Mouse (Mus musculus): ENCODE measurements at regions not wholly inside any gene's neighbourhood (a gene's known extent, or its start where the extent isn't known, plus 50 kb on each side); places are given as distances from the start of the nearest gene placed in this dataset.

- no peaks in the 10 kb centered on the region for H3K9me3 ChIP-seq (replicated peaks)
- 71% methylated on average over 4 of the region's 4 CpGs for WGBS
- no peak overlapping the region for H3K4me2 ChIP-seq
- no peak overlapping the region for H3K4me3 ChIP-seq
- no peaks in the 10 kb centered on the region for H3K27me3 ChIP-seq
- H3K9ac ChIP-seq: no peak overlapping the region
- H3K36me3 ChIP-seq: no peaks in the 10 kb centered on the region
- ATAC-seq (replicated peaks; ENCODE audit: insufficient number of reproducible peaks, insufficient read depth, low FRiP score, low read depth): no peak
- no peak overlapping the region for H3K27ac ChIP-seq
- no peaks in the 10 kb centered on the region; the same call in 1 of the 2 replicates for H3K4me1 ChIP-seq (replicated peaks)
These were observed 64.2 kb upstream of the Gm3045 start for GRCm38 (mm10) chr13:56362238-56362637.

- WGBS: 38% methylated on average over 13 of the region's 13 CpGs
- Histone ChIP-seq H3K27ac (no peak overlapping the region), H3K9me3 (replicated peaks) (no peaks in the 10 kb centered on the region), H3K27me3 (no peaks in the 10 kb centered on the region), H3K4me3 (no peak overlapping the region), H3K4me2 (no peak overlapping the region), H3K4me1 (replicated peaks) (no peaks in the 10 kb centered on the region; the same call in 1 of the 2 replicates), H3K9ac (no peak overlapping the region), H3K36me3 (no peaks in the 10 kb centered on the region)
- ATAC-seq (replicated peaks; ENCODE audit: insufficient number of reproducible peaks, insufficient read depth, low FRiP score, low read depth): no peak
These were observed 63.7 kb upstream of the Gm3045 start for GRCm38 (mm10) chr13:56362646-56363045.

GRCm38 (mm10) chr13:56369600-56369999 lies 56.8 kb upstream of the Gm3045 start:
- Histone ChIP-seq H3K27me3 (0 out of 2 replicates have a peak, but pooled peaks cover 6% of the 10 kb centered on the region), H3K4me3 (no peak overlapping the region), H3K9me3 (replicated peaks) (no peaks in the 10 kb centered on the region), H3K9ac (no peak overlapping the region), H3K4me1 (replicated peaks) (peaks cover 6% of the 10 kb centered on the region), H3K4me2 (no peak overlapping the region), H3K27ac (no peak overlapping the region), H3K36me3 (no peaks in the 10 kb centered on the region)
- no peak for ATAC-seq (replicated peaks; ENCODE audit: insufficient number of reproducible peaks, insufficient read depth, low FRiP score, low read depth)
- 71% methylated on average over 2 of the region's 2 CpGs for WGBS

- Histone ChIP-seq H3K9me3 (replicated peaks) (no peaks in the 10 kb centered on the region), H3K27me3 (0 out of 2 replicates have a peak, but pooled peaks cover 6% of the 10 kb centered on the region), H3K4me3 (no peak overlapping the region), H3K4me2 (no peak overlapping the region), H3K4me1 (replicated peaks) (peaks cover 6% of the 10 kb centered on the region), H3K36me3 (no peaks in the 10 kb centered on the region), H3K27ac (no peak overlapping the region), H3K9ac (no peak overlapping the region)
- ATAC-seq (replicated peaks; ENCODE audit: insufficient number of reproducible peaks, insufficient read depth, low FRiP score, low read depth): no peak
- 31% methylated on average over 5 of the region's 5 CpGs for WGBS
These were observed 55.0 kb upstream of the Gm3045 start for GRCm38 (mm10) chr13:56371374-56371773.

GRCm38 (mm10) chr13:56372003-56372725 lies 54.2 kb upstream of the Gm3045 start:
- ATAC-seq (replicated peaks; ENCODE audit: insufficient number of reproducible peaks, insufficient read depth, low FRiP score, low read depth): no peak
- no peak overlapping the region for H3K4me2 ChIP-seq
- H3K27ac ChIP-seq: no peak overlapping the region
- no peak overlapping the region for H3K9ac ChIP-seq
- 0 out of 2 replicates have a peak, but pooled peaks cover 6% of the 10 kb centered on the region for H3K27me3 ChIP-seq
- WGBS: 59% methylated on average over 20 of the region's 20 CpGs
- H3K4me1 ChIP-seq (replicated peaks): peaks cover 6% of the 10 kb centered on the region
- H3K9me3 ChIP-seq (replicated peaks): no peaks in the 10 kb centered on the region
- H3K4me3 ChIP-seq: no peak overlapping the region
- H3K36me3 ChIP-seq: no peaks in the 10 kb centered on the region

- Histone ChIP-seq H3K9me3 (replicated peaks) (no peaks in the 10 kb centered on the region), H3K4me1 (replicated peaks) (peaks cover 6% of the 10 kb centered on the region), H3K4me3 (no peak overlapping the region), H3K4me2 (no peak overlapping the region), H3K9ac (no peak overlapping the region), H3K27me3 (0 out of 2 replicates have a peak, but pooled peaks cover 6% of the 10 kb centered on the region), H3K36me3 (no peaks in the 10 kb centered on the region), H3K27ac (no peak overlapping the region)
- WGBS: 75% methylated on average over 6 of the region's 6 CpGs
- no peak for ATAC-seq (replicated peaks; ENCODE audit: insufficient number of reproducible peaks, insufficient read depth, low FRiP score, low read depth)
These were observed 53.7 kb upstream of the Gm3045 start for GRCm38 (mm10) chr13:56372727-56373126.
